Mouse (Mus musculus) liver, embryonic 11.5 days (tissue): ENCODE measurements at regions not wholly inside any gene's neighbourhood (a gene's known extent, or its start where the extent isn't known, plus 50 kb on each side); places are given as distances from the start of the nearest gene placed in this dataset.

Experiments used
- ATAC-seq: fragments of 200-750 bp; cut with Nextera tagmentation; replicated peaks from 2 replicates; pipeline ENCODE4 v1.8.0; 2017; ENCODE audit warnings: moderate number of reproducible peaks, mild to moderate bottlenecking, moderate TSS enrichment, moderate library complexity; ENCODE audit not compliant: low FRiP score
- DNase-seq: peaks from one replicate; pipeline ENCODE4 v3.0.0-alpha.2; 2017; ENCODE audit warnings: low spot score
- H3K27ac ChIP-seq: fragments of 300-500 bp; sonication (generic); 2 replicates; pipeline ENCODE4 v1.5.1; 2014; ENCODE audit warnings: mild to moderate bottlenecking, low read depth, low read length, control low read depth
- H3K27me3 ChIP-seq: fragments of 300-500 bp; sonication (generic); replicated peaks from 2 replicates; pipeline ENCODE4 v1.6.1; 2014; ENCODE audit warnings: low read length, mixed read lengths; ENCODE audit not compliant: control insufficient read depth, insufficient read depth
- H3K36me3 ChIP-seq: fragments of 300-500 bp; sonication (generic); 2 replicates; pipeline ENCODE4 v1.6.1; 2014; ENCODE audit warnings: mild to moderate bottlenecking, low read length, moderate library complexity, mixed read lengths; ENCODE audit not compliant: control insufficient read depth, insufficient read depth
- H3K4me1 ChIP-seq: fragments of 300-500 bp; sonication (generic); replicated peaks from 2 replicates; pipeline ENCODE4 v1.6.1; 2014; ENCODE audit warnings: low read length, mixed read lengths; ENCODE audit not compliant: control insufficient read depth, insufficient read depth
- H3K4me2 ChIP-seq: fragments of 300-500 bp; sonication (generic); 2 replicates; pipeline ENCODE4 v1.6.1; 2014; ENCODE audit warnings: mild to moderate bottlenecking, control low read depth, moderate library complexity
- H3K4me3 ChIP-seq: fragments of 300-500 bp; sonication (generic); 2 replicates; pipeline ENCODE4 v1.5.1; 2014; ENCODE audit warnings: low read depth, low read length, control low read depth
- H3K9ac ChIP-seq: fragments of 300-500 bp; sonication (generic); 2 replicates; pipeline ENCODE4 v1.6.1; 2014; ENCODE audit warnings: low read depth, low read length, control low read depth
- H3K9me3 ChIP-seq: fragments of 300-500 bp; sonication (generic); 2 replicates; pipeline ENCODE4 v1.6.1; 2016; ENCODE audit warnings: low read length, inconsistent platforms, mixed read lengths; ENCODE audit not compliant: control insufficient read depth
- WGBS: fragments of 180-500 bp; shearing (Covaris S2); extraction: QIAGEN DNeasy Blood & Tissue Kit; methylation state at CpG from one replicate; pipeline ENCODE4 v1.1.7; 2014; 5-methylcytosine and 5-hydroxymethylcytosine counted together

GRCm38 (mm10) chr6:93395952-93396351, 452.7 kb upstream of the Adamts9 start:
- no peak overlapping the region for H3K4me2 ChIP-seq
- H3K4me1 ChIP-seq: no peaks in the 10 kb centered on the region
- no peak overlapping the region for H3K27ac ChIP-seq
- H3K36me3 ChIP-seq: no peaks in the 10 kb centered on the region
- no peak overlapping the region for H3K9ac ChIP-seq
- H3K27me3 ChIP-seq: no peaks in the 10 kb centered on the region
- ATAC-seq (no peak), DNase-seq (no peak)
- WGBS: 55% methylated on average over 7 of the region's 7 CpGs
- no peak overlapping the region for H3K4me3 ChIP-seq
- no peaks in the 10 kb centered on the region for H3K9me3 ChIP-seq

DNA sequence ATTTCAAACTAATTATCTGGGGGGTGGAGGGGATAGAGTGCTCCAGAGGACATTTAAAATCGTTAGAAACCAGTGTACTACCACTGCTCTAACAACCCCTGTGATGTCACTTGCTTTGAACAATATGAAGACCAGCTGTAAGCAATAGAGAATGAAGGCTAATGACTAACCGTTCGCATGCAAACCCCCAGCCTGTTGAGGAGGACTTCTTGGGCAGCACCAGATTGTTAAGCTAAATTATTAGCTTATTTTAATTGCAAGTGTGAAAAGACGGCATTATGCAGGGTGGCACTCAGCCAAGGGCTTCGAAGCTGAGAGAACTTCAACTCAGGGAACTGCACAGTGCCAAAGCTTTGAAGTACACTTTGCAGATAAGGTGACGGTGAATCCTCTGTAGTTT, 452.0 kb upstream of the Adamts9 start:
- ATAC-seq: no peak
- 73% methylated on average over 6 of the region's 6 CpGs for WGBS
- no peaks in the 10 kb centered on the region for H3K27me3 ChIP-seq
- no peaks in the 10 kb centered on the region for H3K4me1 ChIP-seq
- no peak overlapping the region for H3K9ac ChIP-seq
- H3K27ac ChIP-seq: no peak overlapping the region
- H3K9me3 ChIP-seq: no peaks in the 10 kb centered on the region
- H3K4me2 ChIP-seq: no peak overlapping the region
- no peak overlapping the region for H3K4me3 ChIP-seq
- no peak for DNase-seq
- H3K36me3 ChIP-seq: no peaks in the 10 kb centered on the region

DNA sequence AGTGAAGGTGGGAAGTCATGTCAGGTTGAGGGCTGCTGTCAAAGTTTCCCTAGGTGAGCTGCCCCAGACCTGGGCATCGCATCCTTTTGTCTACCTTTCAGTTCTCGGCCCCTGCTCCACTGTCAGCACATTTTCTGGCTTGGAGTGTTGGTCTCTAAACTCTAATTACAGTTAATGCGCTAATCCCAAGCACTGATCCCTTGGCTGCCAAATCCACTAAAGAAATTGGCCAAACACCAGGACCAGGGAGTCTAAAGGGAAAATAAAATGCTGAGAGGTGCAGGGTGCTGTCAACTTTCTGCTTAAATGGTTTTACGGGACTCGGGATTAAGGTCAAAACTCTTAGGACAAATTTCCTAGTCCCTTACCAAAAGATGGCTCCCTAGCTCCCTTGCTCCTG, 450.3 kb upstream of the Adamts9 start:
- no peaks in the 10 kb centered on the region for H3K4me1 ChIP-seq
- no peaks in the 10 kb centered on the region for H3K36me3 ChIP-seq
- WGBS: 83% methylated on average over 5 of the region's 5 CpGs
- no peak overlapping the region for H3K9ac ChIP-seq
- H3K27me3 ChIP-seq: no peaks in the 10 kb centered on the region
- ATAC-seq: no peak
- no peak overlapping the region for H3K4me3 ChIP-seq
- DNase-seq: no peak
- H3K9me3 ChIP-seq: no peaks in the 10 kb centered on the region
- H3K4me2 ChIP-seq: no peak overlapping the region
- H3K27ac ChIP-seq: no peak overlapping the region

- H3K27ac ChIP-seq: no peak overlapping the region
- H3K4me2 ChIP-seq: no peak overlapping the region
- no peaks in the 10 kb centered on the region for H3K36me3 ChIP-seq
- DNase-seq (no peak), ATAC-seq (no peak)
- H3K9me3 ChIP-seq: no peaks in the 10 kb centered on the region
- no peak overlapping the region for H3K4me3 ChIP-seq
- 80% methylated on average over 6 of the region's 6 CpGs for WGBS
- no peaks in the 10 kb centered on the region for H3K27me3 ChIP-seq
- H3K4me1 ChIP-seq: no peaks in the 10 kb centered on the region
- no peak overlapping the region for H3K9ac ChIP-seq
Observed at GRCm38 (mm10) chr6:93392402-93392801, 449.1 kb upstream of the Adamts9 start.

DNA sequence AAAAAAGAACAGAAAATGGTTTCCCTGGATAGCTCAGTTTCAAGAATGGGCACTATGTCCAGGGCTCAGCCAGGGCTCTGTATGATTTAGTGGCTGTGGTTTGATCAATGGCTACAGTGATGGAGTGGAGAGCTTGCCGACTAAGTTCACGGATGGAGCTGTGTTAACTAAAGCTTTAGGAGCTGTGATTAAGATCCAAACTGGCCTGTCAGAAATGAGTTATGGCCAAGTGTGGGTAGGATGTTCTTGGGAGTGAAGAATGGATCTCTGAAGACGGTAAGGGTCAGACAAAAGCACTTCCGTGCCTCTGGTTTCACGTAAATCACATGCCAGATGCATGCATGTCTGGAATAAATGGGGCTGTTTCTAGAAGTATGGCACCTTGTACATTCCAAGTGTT, 447.9 kb upstream of the Adamts9 start:
- no peaks in the 10 kb centered on the region for H3K27me3 ChIP-seq
- H3K4me2 ChIP-seq: no peak overlapping the region
- no peak overlapping the region for H3K27ac ChIP-seq
- no peak overlapping the region for H3K4me3 ChIP-seq
- ATAC-seq (no peak), DNase-seq (no peak)
- H3K9ac ChIP-seq: no peak overlapping the region
- no peaks in the 10 kb centered on the region for H3K4me1 ChIP-seq
- WGBS: 64% methylated on average over 5 of the region's 5 CpGs
- no peaks in the 10 kb centered on the region for H3K9me3 ChIP-seq
- no peaks in the 10 kb centered on the region for H3K36me3 ChIP-seq

- no peaks in the 10 kb centered on the region for H3K4me1 ChIP-seq
- WGBS: 74% methylated on average over 6 of the region's 6 CpGs
Observed at GRCm38 (mm10) chr6:93371341-93371740, 428.0 kb upstream of the Adamts9 start.

DNA sequence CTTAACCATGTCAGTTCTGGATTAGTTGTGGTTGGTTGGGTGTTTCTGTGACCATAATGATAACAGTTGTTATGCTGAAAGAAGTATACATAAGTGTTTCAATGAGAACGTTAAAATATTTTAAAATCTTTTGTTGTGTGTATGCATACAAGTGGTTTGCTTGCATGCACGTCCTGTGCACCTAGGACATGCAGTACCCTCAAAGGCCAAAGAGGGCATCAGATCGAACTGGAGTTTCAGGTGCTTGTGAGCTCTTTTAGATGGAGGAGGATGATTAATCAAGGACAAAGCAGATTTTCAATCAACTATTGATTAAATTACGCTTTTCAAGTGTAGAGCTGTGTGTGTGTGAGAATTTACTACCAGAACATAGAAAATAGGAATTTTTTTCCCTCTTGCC, 420.6 kb upstream of the Adamts9 start:
- no peak overlapping the region for H3K4me2 ChIP-seq
- no peak overlapping the region for H3K9ac ChIP-seq
- H3K36me3 ChIP-seq: no peaks in the 10 kb centered on the region
- no peak overlapping the region for H3K4me3 ChIP-seq
- ATAC-seq (no peak), DNase-seq (no peak)
- WGBS: 63% methylated on average over 4 of the region's 4 CpGs
- no peaks in the 10 kb centered on the region for H3K27me3 ChIP-seq
- H3K27ac ChIP-seq: no peak overlapping the region
- no peaks in the 10 kb centered on the region for H3K4me1 ChIP-seq
- no peaks in the 10 kb centered on the region for H3K9me3 ChIP-seq

More at GRCm38 (mm10) chr6:93371341-93371740, 428.0 kb upstream of the Adamts9 start:
- Histone ChIP-seq H3K27me3 (no peaks in the 10 kb centered on the region), H3K9me3 (no peaks in the 10 kb centered on the region), H3K4me2 (no peak overlapping the region), H3K4me3 (no peak overlapping the region), H3K9ac (no peak overlapping the region), H3K27ac (no peak overlapping the region), H3K36me3 (no peaks in the 10 kb centered on the region)
- no peak for ATAC-seq
- DNase-seq: no peak

DNA sequence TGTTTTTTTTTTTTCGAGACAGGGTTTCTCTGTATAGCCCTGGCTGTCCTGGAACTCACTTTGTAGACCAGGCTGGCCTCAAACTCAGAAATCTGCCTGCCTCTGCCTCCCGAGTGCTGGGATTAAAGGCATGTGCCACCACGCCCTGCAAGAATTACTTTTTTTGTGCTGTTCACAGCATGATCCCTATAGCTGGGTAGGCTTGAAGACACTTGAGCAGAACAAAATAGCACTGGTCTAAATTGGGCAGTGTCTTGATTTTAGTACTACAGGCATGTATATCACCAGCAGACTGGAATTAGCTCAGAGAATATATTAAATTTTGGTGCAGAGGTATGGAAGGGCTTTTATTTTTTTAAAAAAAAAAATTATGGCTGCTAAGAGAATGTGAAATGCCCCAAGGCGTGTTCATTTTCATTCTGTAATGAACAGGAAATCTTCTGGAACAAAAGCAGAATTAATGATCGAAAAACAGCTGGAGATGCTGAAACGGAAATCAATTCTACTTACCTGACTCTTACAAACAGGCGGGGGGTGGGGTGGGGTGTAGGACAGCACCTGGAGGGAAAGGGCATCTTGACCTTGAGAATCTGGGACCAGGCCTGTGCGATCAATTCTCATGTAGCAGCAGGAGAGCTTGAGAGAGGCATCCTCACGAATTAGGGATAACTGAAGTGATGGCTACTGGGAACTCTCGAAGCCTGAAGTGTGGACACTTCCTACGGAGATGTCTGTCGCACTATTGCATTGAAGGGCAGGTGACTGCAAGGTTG, 410.2 kb upstream of the Adamts9 start:
- ATAC-seq: no peak
- no peaks in the 10 kb centered on the region for H3K4me1 ChIP-seq
- 80% methylated on average over 12 of the region's 12 CpGs for WGBS

GRCm38 (mm10) chr6:93349936-93350700, 406.8 kb upstream of the Adamts9 start:
- no peaks in the 10 kb centered on the region for H3K36me3 ChIP-seq
- no peak overlapping the region for H3K27ac ChIP-seq
- no peaks in the 10 kb centered on the region for H3K4me1 ChIP-seq
- H3K4me3 ChIP-seq: no peak overlapping the region
- H3K27me3 ChIP-seq: no peaks in the 10 kb centered on the region
- DNase-seq (no peak), ATAC-seq (no peak)
- 78% methylated on average over 7 of the region's 7 CpGs for WGBS
- H3K9me3 ChIP-seq: no peaks in the 10 kb centered on the region
- H3K4me2 ChIP-seq: no peak overlapping the region
- H3K9ac ChIP-seq: no peak overlapping the region

More for the DNA sequence above, 410.2 kb upstream of the Adamts9 start:
- Histone ChIP-seq H3K36me3 (no peaks in the 10 kb centered on the region), H3K9me3 (no peaks in the 10 kb centered on the region), H3K27me3 (no peaks in the 10 kb centered on the region), H3K4me2 (no peak overlapping the region), H3K27ac (no peak overlapping the region), H3K4me3 (no peak overlapping the region), H3K9ac (no peak overlapping the region)
- DNase-seq: no peak
